Mouse (Mus musculus): ENCODE data around the gene Nrbp1. TPM values are rescaled to one million over a fixed set of nuclear protein-coding genes. Genes with fewer than 3 reads are reported as not detected.

The Nrbp1 gene
- polyA plus RNA-seq, 1 experiment from 2014 or later, result 166 TPM

GRCm38 (mm10) chr5:31252151-31252550 lies 11.5 kb downstream of the Nrbp1 start:
- WGBS, result 51% methylated on average over 10 of the region's 10 CpGs
- H3K4me1 ChIP-seq, result peaks cover 9% of the 10 kb centered on the region; the same call in 1 of the 2 replicates
- H3K36me3 ChIP-seq, result peaks cover 90% of the 10 kb centered on the region
- H3K9me3 ChIP-seq (replicated peaks), result no peaks in the 10 kb centered on the region
- H3K27ac ChIP-seq (replicated peaks), result no peak overlapping the region
- H3K4me2 ChIP-seq, result peak overlapping the region; percentile 42
- H3K27me3 ChIP-seq (replicated peaks), result no peaks in the 10 kb centered on the region
- ATAC-seq (ENCODE audit: low FRiP score), result 0 out of 2 replicates have a peak, but pooled peaks have one; percentile 4
- no peak overlapping the region for H3K9ac ChIP-seq (replicated peaks)
- H3K4me3 ChIP-seq (replicated peaks), result peak overlapping the region; percentile 9; the same call in 1 of the 2 replicates

GRCm38 (mm10) chr5:31252795-31253545 lies 12.3 kb downstream of the Nrbp1 start:
- Histone ChIP-seq H3K36me3 (peaks cover 89% of the 10 kb centered on the region), H3K4me1 (peaks cover 9% of the 10 kb centered on the region; the same call in 1 of the 2 replicates), H3K27ac (replicated peaks) (no peak overlapping the region), H3K9me3 (replicated peaks) (no peaks in the 10 kb centered on the region), H3K27me3 (replicated peaks) (no peaks in the 10 kb centered on the region), H3K4me3 (replicated peaks) (no peak overlapping the region; the same call in 1 of the 2 replicates), H3K9ac (replicated peaks) (no peak overlapping the region), H3K4me2 (no peak overlapping the region; the same call in 1 of the 2 replicates)
- no peak for ATAC-seq (ENCODE audit: low FRiP score)
- WGBS, result 85% methylated on average over 16 of the region's 16 CpGs

GRCm38 (mm10) chr5:31253806-31254205 lies 13.1 kb downstream of the Nrbp1 start:
- WGBS, result 97% methylated on average over 8 of the region's 8 CpGs
- H3K4me2 ChIP-seq, result no peak overlapping the region
- no peaks in the 10 kb centered on the region for H3K9me3 ChIP-seq (replicated peaks)
- no peaks in the 10 kb centered on the region for H3K27me3 ChIP-seq (replicated peaks)
- H3K4me1 ChIP-seq, result peaks cover 9% of the 10 kb centered on the region; the same call in 1 of the 2 replicates
- no peak for ATAC-seq (ENCODE audit: low FRiP score)
- H3K9ac ChIP-seq (replicated peaks), result no peak overlapping the region
- no peak overlapping the region for H3K27ac ChIP-seq (replicated peaks)
- H3K36me3 ChIP-seq, result peaks cover 81% of the 10 kb centered on the region
- no peak overlapping the region for H3K4me3 ChIP-seq (replicated peaks)

- Histone ChIP-seq H3K27me3 (replicated peaks) (no peaks in the 10 kb centered on the region), H3K4me2 (no peak overlapping the region), H3K36me3 (peaks cover 82% of the 10 kb centered on the region), H3K4me3 (replicated peaks) (no peak overlapping the region), H3K27ac (replicated peaks) (no peak overlapping the region), H3K9me3 (replicated peaks) (no peaks in the 10 kb centered on the region), H3K9ac (replicated peaks) (no peak overlapping the region), H3K4me1 (peaks cover 9% of the 10 kb centered on the region; the same call in 1 of the 2 replicates)
- WGBS, result 80% methylated on average over 7 of the region's 7 CpGs
- ATAC-seq (ENCODE audit: low FRiP score), result no peak
Observed at GRCm38 (mm10) chr5:31254452-31254851, 13.8 kb downstream of the Nrbp1 start.

- Histone ChIP-seq H3K4me2 (no peak overlapping the region), H3K36me3 (peaks cover 82% of the 10 kb centered on the region), H3K4me3 (replicated peaks) (no peak overlapping the region), H3K4me1 (peaks cover 9% of the 10 kb centered on the region; the same call in 1 of the 2 replicates), H3K27me3 (replicated peaks) (no peaks in the 10 kb centered on the region), H3K9ac (replicated peaks) (no peak overlapping the region), H3K27ac (replicated peaks) (no peak overlapping the region), H3K9me3 (replicated peaks) (no peaks in the 10 kb centered on the region)
- no peak for ATAC-seq (ENCODE audit: low FRiP score)
- 84% methylated on average over 8 of the region's 8 CpGs for WGBS
Observed at GRCm38 (mm10) chr5:31254901-31255300, 14.2 kb downstream of the Nrbp1 start.

- Histone ChIP-seq H3K9ac (replicated peaks) (no peak overlapping the region), H3K27me3 (replicated peaks) (no peaks in the 10 kb centered on the region), H3K27ac (replicated peaks) (no peak overlapping the region), H3K4me1 (peaks cover 9% of the 10 kb centered on the region; the same call in 1 of the 2 replicates), H3K4me2 (no peak overlapping the region), H3K9me3 (replicated peaks) (no peaks in the 10 kb centered on the region), H3K4me3 (replicated peaks) (no peak overlapping the region), H3K36me3 (peaks cover 82% of the 10 kb centered on the region)
- WGBS, result 94% methylated on average over 2 of the region's 2 CpGs
- no peak for ATAC-seq (ENCODE audit: low FRiP score)
Observed at GRCm38 (mm10) chr5:31255381-31255780, 14.7 kb downstream of the Nrbp1 start.

GRCm38 (mm10) chr5:31255971-31256370 lies 15.3 kb downstream of the Nrbp1 start:
- 94% methylated on average over 2 of the region's 2 CpGs for WGBS
- no peak overlapping the region for H3K27ac ChIP-seq (replicated peaks)
- H3K9ac ChIP-seq (replicated peaks), result no peak overlapping the region
- no peaks in the 10 kb centered on the region for H3K9me3 ChIP-seq (replicated peaks)
- ATAC-seq (ENCODE audit: low FRiP score), result no peak
- H3K4me1 ChIP-seq, result peaks cover 9% of the 10 kb centered on the region; the same call in 1 of the 2 replicates
- no peaks in the 10 kb centered on the region for H3K27me3 ChIP-seq (replicated peaks)
- H3K4me3 ChIP-seq (replicated peaks), result no peak overlapping the region
- peaks cover 82% of the 10 kb centered on the region for H3K36me3 ChIP-seq
- no peak overlapping the region for H3K4me2 ChIP-seq

- WGBS, result 93% methylated on average over 11 of the region's 11 CpGs
- Histone ChIP-seq H3K36me3 (peaks cover 82% of the 10 kb centered on the region), H3K27ac (replicated peaks) (no peak overlapping the region), H3K4me3 (replicated peaks) (no peak overlapping the region), H3K9me3 (replicated peaks) (no peaks in the 10 kb centered on the region), H3K4me1 (no peaks in the 10 kb centered on the region), H3K4me2 (no peak overlapping the region), H3K27me3 (replicated peaks) (no peaks in the 10 kb centered on the region), H3K9ac (replicated peaks) (no peak overlapping the region)
- ATAC-seq (ENCODE audit: low FRiP score), result no peak
Observed at GRCm38 (mm10) chr5:31257616-31258015, 17.0 kb downstream of the Nrbp1 start.

GRCm38 (mm10) chr5:31266101-31266500 lies 25.4 kb downstream of the Nrbp1 start:
- Histone ChIP-seq H3K9ac (replicated peaks) (no peak overlapping the region), H3K4me1 (no peaks in the 10 kb centered on the region), H3K4me2 (no peak overlapping the region), H3K27me3 (replicated peaks) (no peaks in the 10 kb centered on the region), H3K36me3 (peaks cover 94% of the 10 kb centered on the region), H3K9me3 (replicated peaks) (no peaks in the 10 kb centered on the region), H3K4me3 (replicated peaks) (no peak overlapping the region), H3K27ac (replicated peaks) (no peak overlapping the region)
- no peak for ATAC-seq (ENCODE audit: low FRiP score)
- 90% methylated on average over 7 of the region's 7 CpGs for WGBS

- no peaks in the 10 kb centered on the region for H3K9me3 ChIP-seq (replicated peaks)
- no peaks in the 10 kb centered on the region for H3K4me1 ChIP-seq
- no peak overlapping the region for H3K27ac ChIP-seq (replicated peaks)
- ATAC-seq (ENCODE audit: low FRiP score), result no peak
- H3K4me2 ChIP-seq, result no peak overlapping the region
- H3K36me3 ChIP-seq, result peaks cover 92% of the 10 kb centered on the region
- H3K4me3 ChIP-seq (replicated peaks), result no peak overlapping the region
- H3K27me3 ChIP-seq (replicated peaks), result no peaks in the 10 kb centered on the region
- H3K9ac ChIP-seq (replicated peaks), result 0 out of 2 replicates have a peak overlapping the region, but pooled peaks have one; percentile 10
- WGBS, result 60% methylated on average over 6 of the region's 6 CpGs
Observed at GRCm38 (mm10) chr5:31267686-31268085, 27.0 kb downstream of the Nrbp1 start.

- Histone ChIP-seq H3K9ac (replicated peaks) (no peak overlapping the region), H3K4me2 (no peak overlapping the region), H3K36me3 (peaks cover 78% of the 10 kb centered on the region), H3K27ac (replicated peaks) (no peak overlapping the region), H3K27me3 (replicated peaks) (no peaks in the 10 kb centered on the region), H3K9me3 (replicated peaks) (no peaks in the 10 kb centered on the region), H3K4me1 (no peaks in the 10 kb centered on the region), H3K4me3 (replicated peaks) (no peak overlapping the region)
- no peak for ATAC-seq (ENCODE audit: low FRiP score)
- 92% methylated on average over 6 of the region's 6 CpGs for WGBS
Observed at GRCm38 (mm10) chr5:31273018-31273417, 32.4 kb downstream of the Nrbp1 start.
